Mouse (Mus musculus): ENCODE data around the gene Aff4. TPM values are rescaled to one million over a fixed set of nuclear protein-coding genes. Genes with fewer than 3 reads are reported as not detected.
"Not testable (repeated sequence)": the region's sequence is repeated elsewhere in the genome, so short reads cannot be mapped to it uniquely, and the experiment has no call there.

Gene Aff4
- 38.5 and 38.6 TPM in 2 replicates for polyA plus RNA-seq (2012; rRNA removed)

- Histone ChIP-seq H3K4me3 (ENCODE audit: insufficient read depth, low read length) (peak within 1 kb of the TSS; percentile 58), H3K27ac (ENCODE audit: insufficient read depth, low read length) (peak within 1 kb of the TSS; percentile 100), H3K4me1 (ENCODE audit: control insufficient read depth, insufficient read depth, low read length) (0 out of 2 replicates have a peak, but pooled peaks cover 1% of the 10 kb centered on the region)
- TF ChIP-seq CTCF (IDR thresholded peaks at IDR 0.05; ENCODE audit: extremely low read depth, insufficient read depth, low read length) (no peak), POLR2A (IDR thresholded peaks at IDR 0.05; ENCODE audit: extremely low read depth, insufficient read depth, low read length) (no peak)
These were observed at the start of gene Aff4 for GRCm38 (mm10) chr11:53350291-53351223. Aff4 (plus strand) TSS chr11:53350833.

GRCm38 (mm10) chr11:53301167-53301515, 49.5 kb upstream of the Aff4 start:
- H3K4me1 ChIP-seq (ENCODE audit: control insufficient read depth, insufficient read depth, low read length): peaks cover 7% of the 10 kb centered on the region
- TF ChIP-seq POLR2A (IDR thresholded peaks at IDR 0.05; ENCODE audit: extremely low read depth, insufficient read depth, low read length): no peak
- no peak for TF ChIP-seq CTCF (IDR thresholded peaks at IDR 0.05; ENCODE audit: extremely low read depth, insufficient read depth, low read length)
- peak overlapping the region; percentile 95 for H3K27ac ChIP-seq (ENCODE audit: insufficient read depth, low read length)
- H3K4me3 ChIP-seq (ENCODE audit: insufficient read depth, low read length): peak overlapping the region; percentile 47

- H3K4me3 ChIP-seq (ENCODE audit: insufficient read depth, low read length): no peak overlapping the region
- TF ChIP-seq CTCF (IDR thresholded peaks at IDR 0.05; ENCODE audit: extremely low read depth, insufficient read depth, low read length) (no peak), POLR2A (IDR thresholded peaks at IDR 0.05; ENCODE audit: extremely low read depth, insufficient read depth, low read length) (no peak)
- H3K4me1 ChIP-seq (ENCODE audit: control insufficient read depth, insufficient read depth, low read length): peaks cover 1% of the 10 kb centered on the region; the same call in 1 of the 2 replicates
These were observed 46.4 kb upstream of the Aff4 start for GRCm38 (mm10) chr11:53304044-53304840.

GRCm38 (mm10) chr11:53306965-53307364, 43.7 kb upstream of the Aff4 start:
- H3K4me3 ChIP-seq (ENCODE audit: insufficient read depth, low read length): no peak overlapping the region
- no peaks in the 10 kb centered on the region; the same call in 1 of the 2 replicates for H3K4me1 ChIP-seq (ENCODE audit: control insufficient read depth, insufficient read depth, low read length)
- no peak overlapping the region; the same call in 1 of the 2 replicates for H3K27ac ChIP-seq (ENCODE audit: insufficient read depth, low read length)
- TF ChIP-seq CTCF (IDR thresholded peaks at IDR 0.05; ENCODE audit: extremely low read depth, insufficient read depth, low read length) (no peak), POLR2A (IDR thresholded peaks at IDR 0.05; ENCODE audit: extremely low read depth, insufficient read depth, low read length) (no peak)

More at GRCm38 (mm10) chr11:53304044-53304840, 46.4 kb upstream of the Aff4 start:
- H3K27ac ChIP-seq (ENCODE audit: insufficient read depth, low read length): no peak overlapping the region

- TF ChIP-seq CTCF (IDR thresholded peaks at IDR 0.05; ENCODE audit: extremely low read depth, insufficient read depth, low read length) (no peak), POLR2A (IDR thresholded peaks at IDR 0.05; ENCODE audit: extremely low read depth, insufficient read depth, low read length) (no peak)
- H3K27ac ChIP-seq (ENCODE audit: insufficient read depth, low read length): peak overlapping the region; percentile 74; the same call in 1 of the 2 replicates
- H3K4me1 ChIP-seq (ENCODE audit: control insufficient read depth, insufficient read depth, low read length): no peaks in the 10 kb centered on the region; the same call in 1 of the 2 replicates
- no peak overlapping the region for H3K4me3 ChIP-seq (ENCODE audit: insufficient read depth, low read length)
These were observed 43.0 kb upstream of the Aff4 start for GRCm38 (mm10) chr11:53307558-53308065.

- no peak for TF ChIP-seq CTCF (IDR thresholded peaks at IDR 0.05; ENCODE audit: extremely low read depth, insufficient read depth, low read length)
- TF ChIP-seq POLR2A (IDR thresholded peaks at IDR 0.05; ENCODE audit: extremely low read depth, insufficient read depth, low read length): no peak
- Histone ChIP-seq H3K4me1 (ENCODE audit: control insufficient read depth, insufficient read depth, low read length) (no peaks in the 10 kb centered on the region; the same call in 1 of the 2 replicates), H3K4me3 (ENCODE audit: insufficient read depth, low read length) (no peak overlapping the region), H3K27ac (ENCODE audit: insufficient read depth, low read length) (0 out of 2 replicates have a peak overlapping the region, but pooled peaks have one; percentile 36)
These were observed 42.3 kb upstream of the Aff4 start for GRCm38 (mm10) chr11:53308251-53308864.

GRCm38 (mm10) chr11:53308884-53309310, 41.7 kb upstream of the Aff4 start:
- Histone ChIP-seq H3K4me1 (ENCODE audit: control insufficient read depth, insufficient read depth, low read length) (no peaks in the 10 kb centered on the region; the same call in 1 of the 2 replicates), H3K4me3 (ENCODE audit: insufficient read depth, low read length) (no peak overlapping the region), H3K27ac (ENCODE audit: insufficient read depth, low read length) (no peak overlapping the region)
- no peak for TF ChIP-seq CTCF (IDR thresholded peaks at IDR 0.05; ENCODE audit: extremely low read depth, insufficient read depth, low read length)

- no peak for TF ChIP-seq POLR2A (IDR thresholded peaks at IDR 0.05; ENCODE audit: extremely low read depth, insufficient read depth, low read length)
- no peak for TF ChIP-seq CTCF (IDR thresholded peaks at IDR 0.05; ENCODE audit: extremely low read depth, insufficient read depth, low read length)
- no peaks in the 10 kb centered on the region; the same call in 1 of the 2 replicates for H3K4me1 ChIP-seq (ENCODE audit: control insufficient read depth, insufficient read depth, low read length)
- no peak overlapping the region for H3K4me3 ChIP-seq (ENCODE audit: insufficient read depth, low read length)
These were observed 39.2 kb upstream of the Aff4 start for GRCm38 (mm10) chr11:53311385-53311784.

GRCm38 (mm10) chr11:53312823-53313222, 37.8 kb upstream of the Aff4 start:
- not testable (repeated sequence) for H3K4me3 ChIP-seq (ENCODE audit: insufficient read depth, low read length); H3K27ac ChIP-seq (ENCODE audit: insufficient read depth, low read length); H3K4me1 ChIP-seq (ENCODE audit: control insufficient read depth, insufficient read depth, low read length)

More at GRCm38 (mm10) chr11:53311385-53311784, 39.2 kb upstream of the Aff4 start:
- H3K27ac ChIP-seq (ENCODE audit: insufficient read depth, low read length): no peak overlapping the region
